ENCODE assay signal across 8 mouse cellular contexts in genomic region chr11:55077331-55078231, GRCm38 (mm10). TPM values are rescaled to one million over a fixed set of nuclear protein-coding genes. Genes with fewer than 3 reads are reported as not detected.
A peak's percentile ranks its signal among the peaks of the same experiment; 100 is the strongest.
DNase-seq lines count a peak whose midpoint lies in the region; ATAC-seq and TF ChIP-seq lines count a peak whose summit lies in the region.

TSS of gene Ccdc69 (minus strand) at chr11:55078131.

- peak; percentile 31 for DNase-seq in MEL-GATA-1-ER (ENCODE audit: extremely low read depth, low read depth)
- DNase-seq in cerebellum, adult 11 months, result peak; percentile 48
- peak; percentile 55 for DNase-seq in hindbrain, embryonic 10.5 days (ENCODE audit: low spot score)
- no peak for DNase-seq in frontal cortex, postnatal 36 days (ENCODE audit: low spot score in 2 of 2)

- no peak within 1 kb of the TSS for H3K27ac ChIP-seq in forebrain, embryonic 15.5 days (replicated peaks)
- H3K27ac ChIP-seq in hindbrain, embryonic 10.5 days, result peak within 1 kb of the TSS; percentile 78
- no peak within 1 kb of the TSS for H3K27ac ChIP-seq in limb, embryonic 12.5 days
- no peak within 1 kb of the TSS for H3K27ac ChIP-seq in midbrain, embryonic 12.5 days (replicated peaks)
- peak within 1 kb of the TSS; percentile 57 for H3K27ac ChIP-seq in small intestine, adult 2 months (ENCODE audit: insufficient read depth, low read depth, low read length)

- TF ChIP-seq POLR2A in small intestine, adult 2 months (IDR thresholded peaks at IDR 0.05; ENCODE audit: low read depth, low read length), result peak; percentile 9; the same call in 1 of the 2 replicates

- no peak for TF ChIP-seq CTCF in small intestine, adult 2 months (IDR thresholded peaks at IDR 0.05; ENCODE audit: extremely low read depth, insufficient read length, insufficient replicate concordance, low read depth, low read length)

- H3K9me3 ChIP-seq in forebrain, embryonic 15.5 days, result no peaks in the 10 kb centered on the region
- peaks cover 6% of the 10 kb centered on the region; the same call in 1 of the 2 replicates for H3K9me3 ChIP-seq in hindbrain, embryonic 10.5 days
- H3K9me3 ChIP-seq in limb, embryonic 12.5 days, result 0 out of 2 replicates have a peak, but pooled peaks cover 5% of the 10 kb centered on the region
- H3K9me3 ChIP-seq in midbrain, embryonic 12.5 days, result no peaks in the 10 kb centered on the region

- WGBS in forebrain, embryonic 15.5 days, result under 1% methylated on average over 50 of the region's 50 CpGs
- WGBS in hindbrain, embryonic 10.5 days, result under 1% methylated on average over 50 of the region's 50 CpGs
- WGBS in limb, embryonic 12.5 days, result under 1% methylated on average over 50 of the region's 50 CpGs
- 1% methylated on average over 50 of the region's 50 CpGs for WGBS in midbrain, embryonic 12.5 days
- WGBS in small intestine, adult 2 months, result under 1% methylated on average over 50 of the region's 50 CpGs

- peak within 1 kb of the TSS; percentile 92 for H3K4me2 ChIP-seq in forebrain, embryonic 15.5 days (replicated peaks)
- peak within 1 kb of the TSS; percentile 95 for H3K4me2 ChIP-seq in limb, embryonic 12.5 days
- H3K4me2 ChIP-seq in midbrain, embryonic 12.5 days (replicated peaks), result peak within 1 kb of the TSS; percentile 92

- ATAC-seq in forebrain, embryonic 15.5 days (replicated peaks), result peak; percentile 75
- peak; percentile 66 for ATAC-seq in limb, embryonic 12.5 days (ENCODE audit: insufficient number of reproducible peaks, insufficient read depth, low FRiP score, low TSS enrichment, low read depth)
- ATAC-seq in midbrain, embryonic 12.5 days (ENCODE audit: low FRiP score, low read depth), result peak; percentile 34; the same call in 1 of the 2 replicates

- H3K4me1 ChIP-seq in forebrain, embryonic 15.5 days, result peaks cover 28% of the 10 kb centered on the region
- peaks cover 22% of the 10 kb centered on the region for H3K4me1 ChIP-seq in hindbrain, embryonic 10.5 days (replicated peaks)
- H3K4me1 ChIP-seq in limb, embryonic 12.5 days (replicated peaks), result peaks cover 11% of the 10 kb centered on the region
- peaks cover 16% of the 10 kb centered on the region for H3K4me1 ChIP-seq in midbrain, embryonic 12.5 days
- H3K4me1 ChIP-seq in small intestine, adult 2 months (ENCODE audit: control insufficient read depth, insufficient read depth, insufficient read length, low read length), result peaks cover 13% of the 10 kb centered on the region

- peak within 1 kb of the TSS; percentile 46 for H3K4me3 ChIP-seq in forebrain, embryonic 15.5 days
- peak within 1 kb of the TSS; percentile 60 for H3K4me3 ChIP-seq in hindbrain, embryonic 10.5 days
- H3K4me3 ChIP-seq in limb, embryonic 12.5 days (replicated peaks), result peak within 1 kb of the TSS; percentile 47
- peak within 1 kb of the TSS; percentile 46 for H3K4me3 ChIP-seq in midbrain, embryonic 12.5 days
- peak within 1 kb of the TSS; percentile 72 for H3K4me3 ChIP-seq in small intestine, adult 2 months (ENCODE audit: low read depth, low read length)

- peaks cover 4% of the 10 kb centered on the region; the same call in 1 of the 2 replicates for H3K27me3 ChIP-seq in forebrain, embryonic 15.5 days
- H3K27me3 ChIP-seq in hindbrain, embryonic 10.5 days (ENCODE audit: insufficient read depth, poor library complexity, severe bottlenecking), result peaks cover 41% of the 10 kb centered on the region
- peaks cover 26% of the 10 kb centered on the region for H3K27me3 ChIP-seq in limb, embryonic 12.5 days
- peaks cover 33% of the 10 kb centered on the region for H3K27me3 ChIP-seq in midbrain, embryonic 12.5 days
- H3K27me3 ChIP-seq in small intestine, adult 2 months (ENCODE audit: control insufficient read depth, insufficient read depth, low read length), result no peaks in the 10 kb centered on the region

- no peaks in the 10 kb centered on the region for H3K36me3 ChIP-seq in forebrain, embryonic 15.5 days
- no peaks in the 10 kb centered on the region for H3K36me3 ChIP-seq in hindbrain, embryonic 10.5 days
- H3K36me3 ChIP-seq in limb, embryonic 12.5 days, result no peaks in the 10 kb centered on the region
- no peaks in the 10 kb centered on the region for H3K36me3 ChIP-seq in midbrain, embryonic 12.5 days
- no peaks in the 10 kb centered on the region for H3K36me3 ChIP-seq in small intestine, adult 2 months (ENCODE audit: control insufficient read depth, insufficient read depth, low read length)

- peak within 1 kb of the TSS; percentile 51 for H3K9ac ChIP-seq in forebrain, embryonic 15.5 days (replicated peaks)
- peak within 1 kb of the TSS; percentile 58 for H3K9ac ChIP-seq in limb, embryonic 12.5 days (replicated peaks)
- peak within 1 kb of the TSS; percentile 52 for H3K9ac ChIP-seq in midbrain, embryonic 12.5 days (replicated peaks)

RNA-seq across cellular contexts. Expression of gene Ccdc69, which starts in this region (rescaled TPM):
- 0.32 and 0.34 TPM in 2 replicates for polyA plus RNA-seq in forebrain, embryonic 15.5 days (2015; fragmentation: Nextera tagmentation; extraction: Ambion mirVana)
- 0.25 and 0.56 TPM in 2 replicates for polyA plus RNA-seq in hindbrain, embryonic 10.5 days (2016; fragmentation: Nextera tagmentation; extraction: Ambion mirVana)
- 0.24 and 0.29 TPM in 2 replicates for polyA plus RNA-seq in limb, embryonic 12.5 days (2016; fragmentation: Nextera tagmentation; extraction: Ambion mirVana)
- polyA plus RNA-seq in midbrain, embryonic 12.5 days (2016; fragmentation: Nextera tagmentation; extraction: Ambion mirVana), result 0.25 TPM in 1 of 2 replicates, not detected in the other
- polyA plus RNA-seq in small intestine, adult 2 months (2012; rRNA removed), result 1.1 and 1.7 TPM in 2 replicates

Comparison
In these comparisons a context has a peak if more than half of its experiments do, and no peak if none do; other contexts are left out.
1. Peak in ATAC-seq, H3K4me3 ChIP-seq, H3K9ac ChIP-seq and H3K4me2 ChIP-seq in forebrain, embryonic 15.5 days; RNA of the gene not detected or under 1 TPM.
2. Peak in DNase-seq, H3K4me3 ChIP-seq and H3K27ac ChIP-seq in hindbrain, embryonic 10.5 days; RNA of the gene not detected or under 1 TPM.
3. Peak in ATAC-seq, H3K4me3 ChIP-seq, H3K9ac ChIP-seq and H3K4me2 ChIP-seq in limb, embryonic 12.5 days; RNA of the gene not detected or under 1 TPM.
4. Peak in ATAC-seq, H3K4me3 ChIP-seq, H3K9ac ChIP-seq and H3K4me2 ChIP-seq in midbrain, embryonic 12.5 days; RNA of the gene not detected or under 1 TPM.
5. DNase-seq: peak in MEL-GATA-1-ER (single experiment) and cerebellum, adult 11 months (single experiment); none in frontal cortex, postnatal 36 days (0 of 2).
6. Peak in every context shown above with its lines, with median percentiles within 50 percentile points of each other: ATAC-seq, H3K4me2 ChIP-seq, H3K4me3 ChIP-seq and H3K9ac ChIP-seq.